Mouse (Mus musculus): ENCODE measurements around the gene Atg5.

- no peak for TF ChIP-seq POLR2A (IDR thresholded peaks at IDR 0.05; ENCODE audit: borderline replicate concordance, extremely low read depth, insufficient read depth, insufficient read length, poor library complexity, severe bottlenecking)
- no peak for TF ChIP-seq CTCF (IDR thresholded peaks at IDR 0.05; ENCODE audit: borderline replicate concordance, extremely low read depth, insufficient read depth, insufficient read length)
These were observed 80.6 kb downstream of the Atg5 start for GRCm38 (mm10) chr10:44348474-44349415.
